Mouse (Mus musculus) ES-E14 (cell line): ENCODE measurements at regions not wholly inside any gene's neighbourhood (a gene's known extent, or its start where the extent isn't known, plus 50 kb on each side); places are given as distances from the start of the nearest gene placed in this dataset.

Experiments used
- DNase-seq: peaks from one replicate; pipeline ENCODE4 v3.0.0-alpha.2; 2013; ENCODE audit warnings: low read depth, low spot score
- H3K27ac ChIP-seq: 2 replicates; pipeline ENCODE4 v1.5.1; 2012; ENCODE audit warnings: low read depth, mild to moderate bottlenecking, low read length, moderate library complexity, mixed read lengths; ENCODE audit not compliant: poor library complexity, insufficient read depth, severe bottlenecking
- H3K36me3 ChIP-seq: 2 replicates; pipeline ENCODE4 v1.6.1; 2012; ENCODE audit warnings: mild to moderate bottlenecking, low read length, moderate library complexity, mixed read lengths; ENCODE audit not compliant: control insufficient read depth, poor library complexity, insufficient read depth, severe bottlenecking
- H3K4me1 ChIP-seq, 2 experiments: fragments of 150-350 bp in 1 of 2; sonication (generic) in 1 of 2; 2 replicates each; pipeline ENCODE4 v1.6.1; 2012; ENCODE audit warnings: low read length in 2 of 2, mild to moderate bottlenecking in 1 of 2, mixed read lengths in 1 of 2; ENCODE audit not compliant: control insufficient read depth in 2 of 2, insufficient read depth in 2 of 2, poor library complexity in 1 of 2
- H3K4me3 ChIP-seq, 2 experiments: fragments of 150-350 bp in 1 of 2; sonication (generic) in 1 of 2; 2 replicates each; pipeline ENCODE4 v1.5.1; 2012; ENCODE audit warnings: low read length in 2 of 2, low read depth in 1 of 2, mild to moderate bottlenecking in 1 of 2, mixed read lengths in 1 of 2; ENCODE audit not compliant: insufficient read depth in 1 of 2, poor library complexity in 1 of 2, severe bottlenecking in 1 of 2
- H3K9ac ChIP-seq: 2 replicates; pipeline ENCODE4 v1.6.1; 2012; ENCODE audit warnings: low read depth, mild to moderate bottlenecking, low read length, mixed read lengths; ENCODE audit not compliant: poor library complexity, insufficient read depth, severe bottlenecking
- H3K9me3 ChIP-seq: fragments of 150-350 bp; sonication (generic); 2 replicates; pipeline ENCODE4 v1.6.1; 2012; ENCODE audit warnings: low read depth, mild to moderate bottlenecking, low read length; ENCODE audit not compliant: control insufficient read depth, insufficient read depth
- CHD2 ChIP-seq: IDR thresholded peaks from 2 replicates; pipeline ENCODE4 v1.6.1; 2014; ENCODE audit warnings: mild to moderate bottlenecking, low read depth, low read length, inconsistent platforms
- HCFC1 ChIP-seq: IDR thresholded peaks from 2 replicates; pipeline ENCODE4 v1.6.1; 2012; ENCODE audit warnings: low read length, inconsistent platforms, borderline replicate concordance; ENCODE audit not compliant: insufficient read depth
- MAFK ChIP-seq: IDR thresholded peaks from 2 replicates; pipeline ENCODE4 v1.6.1; 2014; ENCODE audit warnings: mild to moderate bottlenecking, low read depth, low read length, inconsistent platforms; ENCODE audit not compliant: insufficient read depth
- ZC3H11A ChIP-seq: IDR thresholded peaks from 2 replicates; pipeline ENCODE4 v1.6.1; 2012; ENCODE audit warnings: low read depth, mild to moderate bottlenecking, inconsistent platforms, low read length, borderline replicate concordance
- ZNF384 ChIP-seq: IDR thresholded peaks from 2 replicates; pipeline ENCODE4 v1.6.1; 2012; ENCODE audit warnings: low read depth, low read length, inconsistent platforms
- in situ Hi-C, 2 experiments: fragments of 600-800 bp; cut with MboI; formaldehyde crosslinking; loops; one replicate each; pipeline ENCODE4 v1.15.1; 2025; ENCODE audit warnings: low sequenced_read_pairs in 2 of 2, inconsistent platforms in 1 of 2; ENCODE audit not compliant: unreplicated experiment in 2 of 2

- Histone ChIP-seq H3K36me3 (no peaks in the 10 kb centered on the region), H3K4me3 (no peak overlapping the region), H3K27ac (no peak overlapping the region), H3K4me1 (no peaks in the 10 kb centered on the region), H3K9me3 (no peaks in the 10 kb centered on the region), H3K9ac (no peak overlapping the region)
- no peak for DNase-seq
- no peak for TF ChIP-seq HCFC1
- TF ChIP-seq CHD2: no peak
- no peak for TF ChIP-seq MAFK
- TF ChIP-seq ZC3H11A: no peak
- TF ChIP-seq ZNF384: no peak
- in situ Hi-C loops: no loop called here
Observed at GRCm38 (mm10) chr5:44872243-44872642, 72.8 kb upstream of the Ldb2 start.

- H3K36me3 ChIP-seq: no peaks in the 10 kb centered on the region
- no peaks in the 10 kb centered on the region for H3K4me1 ChIP-seq
- no peak overlapping the region for H3K27ac ChIP-seq
- H3K4me3 ChIP-seq: no peak overlapping the region
- no peaks in the 10 kb centered on the region for H3K9me3 ChIP-seq
- in situ Hi-C loops: no loop called here
- no peak for DNase-seq
- H3K9ac ChIP-seq: no peak overlapping the region
- TF ChIP-seq CHD2 (no peak), ZC3H11A (no peak), HCFC1 (no peak), ZNF384 (no peak), MAFK (no peak)
Observed at GRCm38 (mm10) chr5:44863887-44864286, 64.4 kb upstream of the Ldb2 start.

- Histone ChIP-seq H3K36me3 (no peaks in the 10 kb centered on the region), H3K4me1 (no peaks in the 10 kb centered on the region), H3K9me3 (no peaks in the 10 kb centered on the region), H3K27ac (no peak overlapping the region), H3K9ac (no peak overlapping the region), H3K4me3 (no peak overlapping the region)
- in situ Hi-C loops: no loop called here
- no peak for TF ChIP-seq MAFK
- TF ChIP-seq CHD2: no peak
- no peak for TF ChIP-seq ZC3H11A
- no peak for TF ChIP-seq ZNF384
- TF ChIP-seq HCFC1: no peak
- DNase-seq: no peak
Observed at GRCm38 (mm10) chr5:44863349-44863748, 63.9 kb upstream of the Ldb2 start.

DNA sequence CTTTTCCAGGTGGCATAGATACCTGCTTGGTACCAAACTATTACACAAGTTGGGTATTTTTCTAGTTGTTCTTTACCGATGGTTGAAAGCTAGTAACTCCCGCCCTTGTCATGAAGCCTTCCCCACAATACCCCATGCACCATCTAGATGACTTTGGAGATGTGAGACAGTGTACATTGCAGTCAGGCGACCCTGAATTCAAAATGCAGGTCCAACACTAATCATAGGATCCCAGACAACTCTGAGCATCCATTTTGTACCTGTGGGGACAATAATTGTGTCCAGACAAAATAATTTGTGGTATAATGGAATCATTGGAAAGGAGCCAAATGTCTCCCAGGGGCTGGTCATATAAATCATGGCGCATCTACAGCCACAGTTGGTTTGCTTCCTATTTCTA, 54.7 kb upstream of the Ldb2 start:
- no peak overlapping the region for H3K4me3 ChIP-seq
- no peaks in the 10 kb centered on the region for H3K9me3 ChIP-seq
- H3K4me1 ChIP-seq: no peaks in the 10 kb centered on the region
- H3K36me3 ChIP-seq: no peaks in the 10 kb centered on the region
- no peak for DNase-seq
- no peak overlapping the region for H3K9ac ChIP-seq
- in situ Hi-C loops: no loop called here
- TF ChIP-seq HCFC1 (no peak), ZNF384 (no peak), MAFK (no peak), CHD2 (no peak), ZC3H11A (no peak)
- no peak overlapping the region for H3K27ac ChIP-seq
